Mouse (Mus musculus) spleen, adult 2 months (tissue): ENCODE measurements at regions not wholly inside any gene's neighbourhood (a gene's known extent, or its start where the extent isn't known, plus 50 kb on each side); places are given as distances from the start of the nearest gene placed in this dataset.

ENCODE experiments used
- DNase-seq, 2 experiments: peaks; one replicate each; pipeline versions ENCODE4 v3.0.0 to v3.0.0-alpha.2; 2012 to 2021; ENCODE audit warnings: low spot score in 2 of 2, low read depth in 1 of 2
- H3K27ac ChIP-seq: fragments of 200-500 bp; 2 replicates; pipeline ENCODE4 v1.5.1; 2012; ENCODE audit warnings: low read length, inconsistent platforms; ENCODE audit not compliant: insufficient read depth
- H3K27me3 ChIP-seq: fragments of 200-500 bp; 2 replicates; pipeline ENCODE4 v1.6.1; 2012; ENCODE audit warnings: mild to moderate bottlenecking, moderate library complexity, low read length, inconsistent platforms; ENCODE audit not compliant: control insufficient read depth, insufficient read depth
- H3K36me3 ChIP-seq: fragments of 200-500 bp; 2 replicates; pipeline ENCODE4 v1.6.1; 2012; ENCODE audit warnings: mild to moderate bottlenecking, low read length, inconsistent platforms; ENCODE audit not compliant: control insufficient read depth, insufficient read depth
- H3K4me1 ChIP-seq: fragments of 200-500 bp; 2 replicates; pipeline ENCODE4 v1.6.1; 2011; ENCODE audit warnings: inconsistent platforms; ENCODE audit not compliant: control insufficient read depth, insufficient read depth, insufficient read length
- H3K4me3 ChIP-seq: fragments of 200-500 bp; 2 replicates; pipeline ENCODE4 v1.5.1; 2011; ENCODE audit warnings: mild to moderate bottlenecking, inconsistent platforms; ENCODE audit not compliant: insufficient read depth, insufficient read length; ENCODE audit errors: extremely low read depth
- CTCF ChIP-seq: fragments of 200-500 bp; IDR thresholded peaks from 2 replicates; pipeline ENCODE4 v1.5.1; 2011; ENCODE audit warnings: mild to moderate bottlenecking, inconsistent platforms; ENCODE audit not compliant: insufficient read depth, insufficient read length, insufficient replicate concordance; ENCODE audit errors: extremely low read depth
- POLR2A ChIP-seq: fragments of 200-500 bp; IDR thresholded peaks from 2 replicates; pipeline ENCODE4 v1.6.1; 2011; ENCODE audit warnings: low read depth, low read length, inconsistent platforms
- WGBS: fragments of 180-500 bp; shearing (Covaris S2); methylation state at CpG from one replicate; pipeline ENCODE4 v1.1.7; 2018; 5-methylcytosine and 5-hydroxymethylcytosine counted together

- WGBS: 95% methylated on average over 5 of the region's 5 CpGs
- no peak for DNase-seq
- Histone ChIP-seq H3K36me3 (no peaks in the 10 kb centered on the region), H3K27ac (no peak overlapping the region), H3K27me3 (no peaks in the 10 kb centered on the region), H3K4me3 (no peak overlapping the region), H3K4me1 (no peaks in the 10 kb centered on the region)
- TF ChIP-seq CTCF: no peak
- no peak for TF ChIP-seq POLR2A
Observed at GRCm38 (mm10) chr3:144273115-144273514, 68.1 kb upstream of the Lmo4 start.

GRCm38 (mm10) chr3:144270206-144270605 is 65.2 kb upstream of the Lmo4 start:
- no peaks in the 10 kb centered on the region for H3K4me1 ChIP-seq
- no peak overlapping the region for H3K4me3 ChIP-seq
- 92% methylated on average over 6 of the region's 6 CpGs for WGBS
- no peak for TF ChIP-seq CTCF
- no peak for TF ChIP-seq POLR2A
- H3K36me3 ChIP-seq: no peaks in the 10 kb centered on the region
- H3K27ac ChIP-seq: no peak overlapping the region
- DNase-seq: no peak
- H3K27me3 ChIP-seq: no peaks in the 10 kb centered on the region

GRCm38 (mm10) chr3:144264554-144264953 is 59.5 kb upstream of the Lmo4 start:
- H3K27me3 ChIP-seq: no peaks in the 10 kb centered on the region
- DNase-seq: no peak
- H3K4me1 ChIP-seq: no peaks in the 10 kb centered on the region; the same call in 1 of the 2 replicates
- H3K4me3 ChIP-seq: no peak overlapping the region
- 76% methylated on average over 3 of the region's 3 CpGs for WGBS
- H3K27ac ChIP-seq: no peak overlapping the region
- no peak for TF ChIP-seq POLR2A
- TF ChIP-seq CTCF: no peak
- H3K36me3 ChIP-seq: no peaks in the 10 kb centered on the region

- Histone ChIP-seq H3K36me3 (no peaks in the 10 kb centered on the region), H3K4me3 (no peak overlapping the region), H3K4me1 (no peaks in the 10 kb centered on the region; the same call in 1 of the 2 replicates), H3K27me3 (no peaks in the 10 kb centered on the region), H3K27ac (no peak overlapping the region)
- TF ChIP-seq POLR2A (no peak), CTCF (no peak)
- DNase-seq: no peak
- WGBS: 68% methylated on average over 2 of the region's 2 CpGs
Observed at GRCm38 (mm10) chr3:144260886-144261285, 55.9 kb upstream of the Lmo4 start.

- Histone ChIP-seq H3K36me3 (no peaks in the 10 kb centered on the region), H3K4me1 (no peaks in the 10 kb centered on the region; the same call in 1 of the 2 replicates), H3K27me3 (no peaks in the 10 kb centered on the region), H3K27ac (no peak overlapping the region), H3K4me3 (no peak overlapping the region)
- DNase-seq: no peak
- 67% methylated on average over 6 of the region's 6 CpGs for WGBS
- TF ChIP-seq CTCF: no peak
- TF ChIP-seq POLR2A: no peak
Observed at GRCm38 (mm10) chr3:144257714-144258517, 52.9 kb upstream of the Lmo4 start.

GRCm38 (mm10) chr3:144257196-144257595 is 52.2 kb upstream of the Lmo4 start:
- H3K27me3 ChIP-seq: no peaks in the 10 kb centered on the region
- H3K4me3 ChIP-seq: no peak overlapping the region
- 79% methylated on average over 9 of the region's 9 CpGs for WGBS
- DNase-seq: no peak
- no peak for TF ChIP-seq CTCF
- TF ChIP-seq POLR2A: no peak
- no peaks in the 10 kb centered on the region for H3K36me3 ChIP-seq
- no peak overlapping the region for H3K27ac ChIP-seq
- H3K4me1 ChIP-seq: no peaks in the 10 kb centered on the region; the same call in 1 of the 2 replicates
